Mouse (Mus musculus) cerebellum, adult 2 months (tissue): ENCODE measurements around the gene Bnip3. TPM values are rescaled to one million over a fixed set of nuclear protein-coding genes. Genes with fewer than 3 reads are reported as not detected.

Source experiments
- DNase-seq, 2 experiments: peaks; one replicate each; pipeline ENCODE4 v3.0.0; 2021
- H3K27ac ChIP-seq: fragments of 200-500 bp; 2 replicates; pipeline ENCODE4 v1.5.1; 2012; ENCODE audit warnings: low read length, control low read depth, inconsistent platforms; ENCODE audit not compliant: insufficient read depth
- H3K27me3 ChIP-seq: fragments of 200-500 bp; 2 replicates; pipeline ENCODE4 v1.6.1; 2012; ENCODE audit warnings: inconsistent platforms, mild to moderate bottlenecking, low read length, moderate library complexity; ENCODE audit not compliant: control insufficient read depth, insufficient read depth
- H3K4me1 ChIP-seq: fragments of 200-500 bp; 2 replicates; pipeline ENCODE4 v1.6.1; 2011; ENCODE audit warnings: low read length; ENCODE audit not compliant: control insufficient read depth, insufficient read depth
- H3K4me3 ChIP-seq: fragments of 200-500 bp; replicated peaks from 2 replicates; pipeline ENCODE3; 2011; ENCODE audit warnings: mild to moderate bottlenecking, low read depth, low read length, control low read depth; ENCODE audit not compliant: insufficient read depth
- CTCF ChIP-seq: fragments of 200-500 bp; IDR thresholded peaks from 2 replicates; pipeline ENCODE4 v1.5.1; 2011; ENCODE audit warnings: low read depth, mild to moderate bottlenecking, control low read depth, low read length, moderate library complexity, borderline replicate concordance; ENCODE audit not compliant: insufficient read depth
- POLR2A ChIP-seq: fragments of 200-500 bp; IDR thresholded peaks from 2 replicates; pipeline ENCODE4 v1.6.1; 2011; ENCODE audit warnings: low read length, control low read depth, borderline replicate concordance; ENCODE audit not compliant: insufficient read depth
- WGBS: fragments of 180-500 bp; shearing (Covaris S2); methylation state at CpG from one replicate; pipeline ENCODE4 v1.1.7; 2018; 5-methylcytosine and 5-hydroxymethylcytosine counted together
- polyA plus RNA-seq: library from polyadenylated mRNA; depleted of rRNA; stranded (reverse); fragments of >200 nt; gene quantifications from 2 replicates; pipeline ENCODE4 v1.2.3, GENCODE M21; 2012

The Bnip3 gene
- polyA plus RNA-seq, 1 experiment = 101 TPM

DNA sequence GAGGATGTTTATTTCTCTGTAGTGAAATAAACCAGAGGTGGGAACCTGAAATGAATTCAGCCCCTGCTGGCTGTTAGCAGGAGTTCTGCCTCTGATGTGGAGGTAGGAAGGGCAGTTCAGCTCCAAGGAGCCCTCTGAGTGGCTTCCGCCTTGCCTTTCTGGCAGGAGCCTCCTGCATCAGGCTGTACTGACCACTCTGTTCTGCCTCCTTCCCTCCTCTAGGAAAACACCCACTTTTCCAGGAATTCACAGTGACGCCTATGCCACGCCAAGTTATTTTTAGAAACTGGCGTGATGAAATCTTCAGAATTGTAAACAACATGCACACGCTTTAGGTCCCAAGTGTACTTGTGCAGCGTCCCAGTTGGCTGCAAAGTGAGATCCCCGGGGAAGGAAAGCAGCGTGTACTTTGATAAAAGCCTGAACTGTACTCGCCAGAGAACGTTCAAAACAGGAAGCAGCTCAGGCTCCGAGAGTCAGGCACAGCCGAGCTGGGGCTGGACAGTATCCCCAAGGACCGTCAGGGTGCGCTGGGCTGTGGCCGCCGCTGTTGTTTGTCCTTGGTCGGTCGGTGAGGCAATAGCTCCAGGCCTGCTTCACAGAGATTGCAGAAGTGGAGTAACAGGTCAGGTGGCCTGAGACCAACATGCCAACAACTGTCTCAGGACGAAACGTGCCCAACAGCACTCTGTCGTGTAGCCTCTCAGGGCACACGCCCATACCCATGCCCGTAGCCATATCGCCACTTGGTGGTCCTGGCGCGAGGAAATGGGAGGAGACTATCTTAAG is 10.0 kb upstream of the Bnip3 start:
- 4% methylated on average over 26 of the region's 26 CpGs for WGBS
- peak; percentile 31 to 44 for DNase-seq
- TF ChIP-seq CTCF (no peak), POLR2A (no peak)

DNA sequence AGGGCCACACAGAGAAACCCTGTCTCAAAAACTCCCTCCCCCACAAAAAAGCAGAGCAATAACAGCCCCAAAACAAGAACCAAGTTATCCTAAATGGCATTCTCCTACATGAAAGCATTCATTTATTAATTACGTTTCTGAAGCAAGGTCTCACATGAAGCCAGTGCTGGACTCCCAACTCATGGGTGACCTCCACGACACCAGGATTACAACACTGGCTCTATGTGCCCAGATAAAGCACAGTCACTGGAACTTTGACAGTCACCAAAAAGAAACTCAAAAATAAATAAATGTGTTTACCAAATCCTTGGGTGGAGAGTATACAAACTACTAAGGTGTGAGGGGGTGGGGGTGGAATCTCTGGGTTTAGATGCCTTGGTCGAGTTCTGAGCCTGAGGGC is 4.3 kb upstream of the Bnip3 start:
- H3K4me1 ChIP-seq = no peaks in the 10 kb centered on the region; the same call in 1 of the 2 replicates
- no peak for DNase-seq
- WGBS = 87% methylated on average over 3 of the region's 3 CpGs
- no peak overlapping the region for H3K27ac ChIP-seq
- no peak overlapping the region for H3K4me3 ChIP-seq
- TF ChIP-seq CTCF (no peak), POLR2A (no peak)
- H3K27me3 ChIP-seq = no peaks in the 10 kb centered on the region

More for the DNA sequence above, 10.0 kb upstream of the Bnip3 start:
- H3K4me1 ChIP-seq = 0 out of 2 replicates have a peak, but pooled peaks cover 2% of the 10 kb centered on the region
- H3K4me3 ChIP-seq = peak overlapping the region; percentile 45
- no peak overlapping the region for H3K27ac ChIP-seq
- no peaks in the 10 kb centered on the region for H3K27me3 ChIP-seq

GRCm38 (mm10) chr7:138910193-138910562 is 859 bp upstream of the Bnip3 start:
- H3K27ac ChIP-seq = no peak overlapping the region; the same call in 1 of the 2 replicates
- H3K4me1 ChIP-seq = peaks cover 6% of the 10 kb centered on the region
- H3K27me3 ChIP-seq = no peaks in the 10 kb centered on the region
- DNase-seq = no peak
- TF ChIP-seq CTCF (no peak), POLR2A (no peak)
- 30% methylated on average over 7 of the region's 7 CpGs for WGBS
- peak overlapping the region; percentile 78 for H3K4me3 ChIP-seq

- H3K4me1 ChIP-seq = peaks cover 6% of the 10 kb centered on the region
- 14% methylated on average over 10 of the region's 10 CpGs for WGBS
- no peak for DNase-seq
- peak overlapping the region; percentile 78 for H3K4me3 ChIP-seq
- TF ChIP-seq POLR2A = no peak
- TF ChIP-seq CTCF = no peak
- no peaks in the 10 kb centered on the region for H3K27me3 ChIP-seq
- H3K27ac ChIP-seq = peak overlapping the region; percentile 69
These were observed 497 bp downstream of the Bnip3 start for GRCm38 (mm10) chr7:138908768-138909276.

DNA sequence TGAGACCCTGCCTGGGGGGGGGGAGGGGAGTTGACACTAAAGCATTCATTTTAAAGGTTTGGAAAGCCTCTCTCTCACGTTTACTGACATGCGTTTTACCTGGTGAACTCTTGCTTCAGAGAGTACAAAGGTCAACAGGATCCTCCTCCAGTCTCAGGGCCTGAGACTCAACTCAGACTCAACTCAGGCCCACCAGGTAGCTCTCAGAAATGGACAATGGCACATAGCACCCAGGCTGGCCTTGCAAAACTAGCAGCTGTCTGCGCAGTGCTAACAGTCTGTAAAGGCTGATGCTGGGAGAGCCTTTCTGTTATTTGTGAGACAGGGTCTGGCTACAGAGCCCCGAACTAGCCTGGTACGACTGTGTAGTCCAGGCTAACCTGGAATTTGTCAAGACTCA is 1.3 kb downstream of the Bnip3 start:
- H3K27me3 ChIP-seq = no peaks in the 10 kb centered on the region
- WGBS = 89% methylated on average over 5 of the region's 5 CpGs
- H3K4me1 ChIP-seq = peaks cover 6% of the 10 kb centered on the region
- no peak overlapping the region for H3K27ac ChIP-seq
- TF ChIP-seq CTCF (no peak), POLR2A (no peak)
- H3K4me3 ChIP-seq = peak overlapping the region; percentile 16
- no peak for DNase-seq

DNA sequence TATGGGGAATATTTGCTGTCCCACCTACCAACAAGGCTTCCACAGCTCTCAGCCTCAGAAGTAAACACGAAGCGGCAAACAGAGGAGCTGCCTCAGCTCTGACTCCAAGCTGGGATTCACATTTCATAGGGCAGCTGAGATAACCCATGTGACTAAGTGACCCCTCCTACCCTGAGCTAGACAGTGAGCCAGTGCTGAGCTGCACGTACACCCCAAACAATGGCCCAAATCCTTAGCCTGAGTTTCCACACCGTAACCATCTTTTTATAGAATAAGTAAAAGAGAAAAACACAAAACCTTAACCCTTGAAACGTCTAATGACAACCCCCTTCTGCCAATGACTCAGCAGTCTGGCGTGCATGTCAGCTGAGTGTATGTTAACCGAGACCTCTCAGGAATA is 2.3 kb downstream of the Bnip3 start:
- TF ChIP-seq POLR2A (peak; percentile 21; the same call in 1 of the 2 replicates), CTCF (no peak)
- DNase-seq = peak; percentile 52 to 61
- 16% methylated on average over 7 of the region's 7 CpGs for WGBS
- Histone ChIP-seq H3K27ac (no peak overlapping the region), H3K4me3 (peak overlapping the region; percentile 47), H3K4me1 (peaks cover 6% of the 10 kb centered on the region), H3K27me3 (no peaks in the 10 kb centered on the region)

DNA sequence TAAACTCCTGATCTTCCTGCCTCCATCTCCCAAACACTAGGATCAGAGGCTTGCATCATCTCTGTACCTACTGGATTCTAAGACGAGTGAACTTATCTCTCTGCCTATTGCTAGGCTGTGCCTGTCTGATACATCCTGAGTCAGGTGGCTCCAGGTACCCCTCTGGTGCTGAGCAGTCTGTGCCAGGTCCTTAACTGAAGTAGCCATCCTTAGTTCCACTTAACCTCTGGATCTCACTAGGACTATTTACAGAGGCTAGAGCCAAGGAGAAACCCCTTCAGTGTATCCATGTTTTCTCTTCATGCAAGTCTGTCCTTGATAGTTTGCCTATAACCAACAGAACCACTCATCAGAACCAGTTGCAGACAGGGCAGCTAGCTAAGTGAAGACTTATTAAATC is 2.9 kb downstream of the Bnip3 start:
- no peak for DNase-seq

More for the DNA sequence above, 2.9 kb downstream of the Bnip3 start:
- Histone ChIP-seq H3K27ac (no peak overlapping the region), H3K4me1 (peaks cover 6% of the 10 kb centered on the region), H3K27me3 (no peaks in the 10 kb centered on the region), H3K4me3 (peak overlapping the region; percentile 47)
- WGBS = 56% methylated on average over 1 of the region's 1 CpGs
- TF ChIP-seq POLR2A = no peak
- TF ChIP-seq CTCF = no peak
